Comparison of ENCODE assay signal across 7 mouse cellular contexts in genomic region chr8:106399694-106400093, GRCm38 (mm10). TPM values are rescaled to one million over a fixed set of nuclear protein-coding genes. Genes with fewer than 3 reads are reported as not detected.
A peak's percentile ranks its signal among the peaks of the same experiment; 100 is the strongest.
DNase-seq lines count a peak whose midpoint lies in the region.

No protein-coding gene starts in this region.

- intact Hi-C loops in gastrocnemius, postnatal 14 days (cut with DNase I; ENCODE audit: low total_unique reads), result loop anchor here (10.0 kb wide), 3 partner anchors 65 to 255 kb away; partner anchors contain the start of gene Smpd3

- peak; percentile 53 for DNase-seq in urinary bladder, postnatal 25 days (ENCODE audit: low spot score)
- no peak for DNase-seq in urinary bladder, adult 2 months (ENCODE audit: low spot score)
- DNase-seq in gastrocnemius, postnatal 14 days, result peak; percentile 91
- DNase-seq in kidney, adult 11 months, result peak; percentile 88
- DNase-seq in lung, postnatal 4 days, result peak; percentile 69 to 84
- no peak for DNase-seq in layer of hippocampus, adult 9-11 months
- no peak for DNase-seq in frontal cortex, postnatal 14 days (ENCODE audit: low spot score in 2 of 2)

RNA-seq across cellular contexts. Expression of gene Zfp90, which starts 15.4 kb away (rescaled TPM):
- 9.3 and 9.5 TPM in 2 replicates for polyA plus RNA-seq in urinary bladder, adult 2 months (2012; rRNA removed)
- 1 to 10 TPM; 2.4 to 2.9 TPM for total RNA-seq in gastrocnemius, postnatal 14 days (2021)

Comparison
In these comparisons a context has a peak if more than half of its experiments do, and no peak if none do; other contexts are left out.
1. DNase-seq: peak in urinary bladder, postnatal 25 days (single experiment), gastrocnemius, postnatal 14 days (single experiment), kidney, adult 11 months (single experiment) and lung, postnatal 4 days (2 of 2); none in urinary bladder, adult 2 months (single experiment), layer of hippocampus, adult 9-11 months (single experiment) and frontal cortex, postnatal 14 days (0 of 2).